Mouse (Mus musculus) neural tube, embryonic 14.5 days (tissue): ENCODE measurements around the gene Eid3. TPM values are rescaled to one million over a fixed set of nuclear protein-coding genes. Genes with fewer than 3 reads are reported as not detected.
A peak's percentile ranks its signal among the peaks of the same experiment; 100 is the strongest.

ENCODE experiments used
- ATAC-seq: fragments of 200-750 bp; cut with Nextera tagmentation; 2 replicates; pipeline ENCODE4 v1.8.0; 2017; ENCODE audit warnings: low read depth, mild to moderate bottlenecking, moderate TSS enrichment, moderate library complexity
- H3K27ac ChIP-seq: fragments of 300-500 bp; sonication (generic); 2 replicates; pipeline ENCODE4 v1.5.1; 2014; ENCODE audit warnings: low read depth, mild to moderate bottlenecking, control low read depth, low read length, moderate library complexity, mixed read lengths
- H3K27me3 ChIP-seq: fragments of 300-500 bp; sonication (generic); 2 replicates; pipeline ENCODE4 v1.6.1; 2014; ENCODE audit warnings: low read length; ENCODE audit not compliant: control insufficient read depth, insufficient read depth
- H3K36me3 ChIP-seq: fragments of 300-500 bp; sonication (generic); 2 replicates; pipeline ENCODE4 v1.6.1; 2014; ENCODE audit warnings: low read length, mixed read lengths; ENCODE audit not compliant: control insufficient read depth, insufficient read depth
- H3K4me1 ChIP-seq: fragments of 300-500 bp; sonication (generic); 2 replicates; pipeline ENCODE4 v1.6.1; 2014; ENCODE audit warnings: low read length; ENCODE audit not compliant: control insufficient read depth, insufficient read depth
- H3K4me2 ChIP-seq: fragments of 300-500 bp; sonication (generic); 2 replicates; pipeline ENCODE4 v1.6.1; 2014; ENCODE audit warnings: mild to moderate bottlenecking, low read depth, low read length, control low read depth
- H3K4me3 ChIP-seq: fragments of 300-500 bp; sonication (generic); 2 replicates; pipeline ENCODE4 v1.5.1; 2014; ENCODE audit warnings: low read depth, low read length, control low read depth, mixed read lengths
- H3K9ac ChIP-seq: fragments of 300-500 bp; sonication (generic); replicated peaks from 2 replicates; pipeline ENCODE4 v1.6.1; 2014; ENCODE audit warnings: low read depth, mild to moderate bottlenecking, control low read depth, low read length, mixed read lengths
- H3K9me3 ChIP-seq: fragments of 300-500 bp; sonication (generic); 2 replicates; pipeline ENCODE4 v1.6.1; 2016; ENCODE audit warnings: low read length; ENCODE audit not compliant: control insufficient read depth
- WGBS: fragments of 180-500 bp; shearing (Covaris S2); extraction: QIAGEN DNeasy Blood & Tissue Kit; methylation state at CpG from one replicate; pipeline ENCODE4 v1.1.7; 2014; 5-methylcytosine and 5-hydroxymethylcytosine counted together
- polyA plus RNA-seq: library from polyadenylated mRNA; unstranded; fragments of >200 nt; fragmentation: Nextera tagmentation; extraction: Ambion mirVana; gene quantifications from 2 replicates; pipeline ENCODE4 v1.2.1, GENCODE M21; 2014

Eid3 gene
- 0.81 and 0.88 TPM in 2 replicates for polyA plus RNA-seq

DNA sequence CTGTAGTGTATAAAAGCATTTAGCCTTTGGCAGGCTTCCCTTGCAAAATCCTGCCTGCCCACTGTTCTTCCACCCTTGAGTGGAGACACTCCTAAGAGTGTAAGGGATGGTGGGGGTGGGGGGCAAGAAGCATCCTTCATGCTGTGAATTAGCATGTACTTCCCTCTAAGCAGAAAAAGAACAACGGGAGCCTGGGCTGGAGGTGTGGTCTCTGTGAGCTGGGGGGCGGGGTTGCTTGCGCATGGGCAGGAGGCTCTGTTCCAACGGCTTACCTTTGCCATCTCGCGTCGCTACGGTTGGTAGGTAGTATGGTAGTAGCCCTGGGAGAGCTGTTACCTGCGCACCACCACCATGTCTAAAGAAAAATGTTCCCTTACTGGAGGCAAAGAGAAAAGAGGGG is at the start of gene Eid3:
TSS of gene Eid3 (plus strand) at position 271 of the 400 bp plus-strand sequence.
- no peaks in the 10 kb centered on the region for H3K27me3 ChIP-seq
- ATAC-seq = no peak
- H3K27ac ChIP-seq = no peak within 1 kb of the TSS
- 77% methylated on average over 9 of the region's 9 CpGs for WGBS
- H3K9me3 ChIP-seq = no peaks in the 10 kb centered on the region
- H3K4me1 ChIP-seq = peaks cover 24% of the 10 kb centered on the region
- no peak within 1 kb of the TSS for H3K4me3 ChIP-seq
- 0 out of 2 replicates have a peak, but pooled peaks cover 4% of the 10 kb centered on the region for H3K36me3 ChIP-seq
- no peak within 1 kb of the TSS for H3K4me2 ChIP-seq
- H3K9ac ChIP-seq = no peak within 1 kb of the TSS

DNA sequence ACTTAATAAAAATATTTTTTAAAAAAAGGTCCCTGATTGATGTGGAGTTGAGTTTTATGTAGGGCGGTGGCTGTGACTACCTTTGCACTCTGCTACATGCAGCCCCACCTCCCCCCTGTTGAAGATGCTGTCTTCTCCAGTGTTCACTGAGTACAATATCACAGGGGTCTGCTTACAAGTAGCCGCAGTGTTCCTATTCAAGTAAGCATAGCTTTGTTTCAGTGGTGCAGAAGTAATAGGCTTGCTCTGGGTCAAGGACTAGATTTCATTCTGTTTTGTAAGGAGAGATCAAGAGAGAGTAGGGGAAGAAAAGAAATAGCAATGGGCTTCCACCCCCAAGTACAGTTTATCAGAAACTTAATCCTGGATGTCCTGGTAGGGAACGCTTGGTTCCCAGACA is 48.9 kb upstream of the Eid3 start:
- WGBS = 36% methylated on average over 3 of the region's 3 CpGs
- no peaks in the 10 kb centered on the region for H3K27me3 ChIP-seq
- H3K4me3 ChIP-seq = no peak overlapping the region
- no peaks in the 10 kb centered on the region for H3K4me1 ChIP-seq
- no peaks in the 10 kb centered on the region for H3K9me3 ChIP-seq
- ATAC-seq = no peak
- H3K36me3 ChIP-seq = no peaks in the 10 kb centered on the region
- no peak overlapping the region for H3K9ac ChIP-seq
- no peak overlapping the region for H3K4me2 ChIP-seq
- no peak overlapping the region for H3K27ac ChIP-seq

DNA sequence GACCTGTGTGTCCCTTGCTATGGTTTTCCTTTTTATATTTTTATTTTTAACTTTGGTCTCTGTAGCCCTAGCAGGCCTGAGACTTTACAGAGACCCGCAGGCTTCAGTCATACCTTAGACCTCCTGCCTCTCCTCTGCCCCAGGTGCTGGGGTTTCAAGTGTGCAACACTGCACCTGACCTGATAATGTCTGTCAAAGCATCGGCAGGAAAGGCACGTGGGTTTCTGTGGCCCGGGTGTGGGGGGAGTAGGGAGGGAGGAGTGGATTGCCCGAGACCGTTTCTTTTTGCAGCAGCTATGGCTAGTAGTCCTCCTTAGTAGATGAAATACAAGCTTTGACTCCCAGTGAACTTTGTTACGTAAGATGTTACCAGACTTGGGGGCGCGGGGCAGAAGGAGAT is 48.5 kb upstream of the Eid3 start:
- Histone ChIP-seq H3K27me3 (no peaks in the 10 kb centered on the region), H3K4me2 (no peak overlapping the region)
- no peak for ATAC-seq

DNA sequence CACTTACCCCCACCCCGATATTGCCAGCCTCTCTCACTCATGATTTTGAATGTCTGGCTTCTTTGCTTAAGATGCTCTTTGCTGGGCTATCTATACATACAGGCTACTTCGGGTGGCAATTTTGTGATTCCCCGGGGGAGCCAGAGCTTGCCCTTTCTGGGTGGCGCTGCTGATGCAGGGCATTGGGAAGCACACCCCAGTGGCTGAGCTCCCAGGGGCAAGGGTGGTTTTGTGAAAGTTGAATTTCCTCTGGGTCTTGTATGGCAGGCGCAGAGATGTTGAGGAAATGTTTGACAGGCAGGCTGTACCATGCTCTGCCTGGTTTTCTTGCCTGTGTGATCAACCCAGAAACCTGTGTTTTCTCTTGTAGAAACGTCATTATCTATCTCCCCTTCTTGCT is 47.8 kb upstream of the Eid3 start:
- WGBS = 85% methylated on average over 6 of the region's 6 CpGs
- no peak for ATAC-seq
- H3K9me3 ChIP-seq = no peaks in the 10 kb centered on the region
- no peak overlapping the region for H3K9ac ChIP-seq
- no peak overlapping the region for H3K4me3 ChIP-seq
- H3K36me3 ChIP-seq = no peaks in the 10 kb centered on the region
- H3K27ac ChIP-seq = no peak overlapping the region
- H3K4me1 ChIP-seq = no peaks in the 10 kb centered on the region
- no peaks in the 10 kb centered on the region for H3K27me3 ChIP-seq
- no peak overlapping the region for H3K4me2 ChIP-seq

More for the DNA sequence above, 48.5 kb upstream of the Eid3 start:
- WGBS = 61% methylated on average over 9 of the region's 9 CpGs
- H3K4me1 ChIP-seq = no peaks in the 10 kb centered on the region
- H3K9ac ChIP-seq = no peak overlapping the region
- H3K4me3 ChIP-seq = no peak overlapping the region
- no peaks in the 10 kb centered on the region for H3K36me3 ChIP-seq
- no peaks in the 10 kb centered on the region for H3K9me3 ChIP-seq
- H3K27ac ChIP-seq = no peak overlapping the region

DNA sequence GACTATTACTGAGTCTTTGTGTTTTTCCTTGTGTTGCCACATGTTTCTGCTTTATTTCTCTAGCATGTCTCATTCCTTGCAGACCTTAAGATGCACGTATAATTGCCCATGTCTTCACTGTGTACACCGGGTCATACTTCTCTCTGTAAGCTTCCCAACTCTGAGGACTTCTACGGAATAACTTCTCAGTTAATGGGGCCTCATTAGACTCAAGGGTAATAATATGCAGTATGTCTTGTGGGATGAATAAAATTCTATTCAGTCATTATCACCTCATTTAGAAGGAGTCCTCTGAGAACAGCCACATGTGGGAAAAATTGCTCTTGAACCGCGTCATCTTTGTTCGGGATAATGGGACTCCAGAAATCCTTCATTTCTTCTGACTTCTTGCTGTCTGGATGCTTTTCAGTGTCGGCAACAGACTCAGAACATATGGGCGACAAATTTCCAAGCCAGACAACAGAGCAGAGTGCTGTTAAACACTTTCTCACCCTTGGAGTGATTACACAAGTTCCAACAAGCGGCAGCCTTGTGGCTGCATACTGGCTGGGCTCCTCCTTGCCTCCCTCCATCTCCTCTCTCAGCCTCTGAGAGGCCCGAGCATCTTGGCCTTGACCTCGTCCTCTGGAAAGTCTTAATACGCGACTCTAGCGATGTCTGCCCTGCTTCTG is 43.2 kb upstream of the Eid3 start:
- 67% methylated on average over 14 of the region's 14 CpGs for WGBS

DNA sequence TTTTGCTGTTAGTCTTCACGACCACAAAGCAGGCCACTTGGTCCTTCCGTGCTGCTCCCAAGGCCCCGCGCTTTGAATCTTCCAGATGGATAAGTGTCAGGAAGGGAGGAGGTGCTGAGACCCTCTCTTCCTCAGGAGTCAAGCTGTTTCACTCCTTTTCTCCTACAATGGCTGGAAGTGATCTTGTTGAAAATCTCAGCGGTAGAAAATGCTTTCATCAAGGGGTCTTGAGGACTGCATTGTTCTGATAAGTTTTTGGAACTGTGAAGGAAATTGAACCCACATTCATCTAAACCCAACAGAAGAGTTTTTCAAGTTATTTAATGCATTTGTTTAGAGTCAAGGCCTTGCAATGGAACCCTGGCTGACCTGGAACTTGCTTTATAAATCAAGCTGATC is 42.6 kb upstream of the Eid3 start:
- 68% methylated on average over 5 of the region's 5 CpGs for WGBS
- H3K9me3 ChIP-seq = no peaks in the 10 kb centered on the region
- H3K27ac ChIP-seq = no peak overlapping the region
- H3K36me3 ChIP-seq = no peaks in the 10 kb centered on the region
- H3K4me1 ChIP-seq = no peaks in the 10 kb centered on the region
- no peak overlapping the region for H3K9ac ChIP-seq
- H3K27me3 ChIP-seq = no peaks in the 10 kb centered on the region
- ATAC-seq = no peak
- no peak overlapping the region for H3K4me2 ChIP-seq
- H3K4me3 ChIP-seq = no peak overlapping the region

More for the DNA sequence above, 43.2 kb upstream of the Eid3 start:
- Histone ChIP-seq H3K27me3 (no peaks in the 10 kb centered on the region), H3K9ac (no peak overlapping the region), H3K36me3 (no peaks in the 10 kb centered on the region), H3K4me2 (no peak overlapping the region), H3K27ac (no peak overlapping the region), H3K4me3 (no peak overlapping the region), H3K4me1 (no peaks in the 10 kb centered on the region), H3K9me3 (no peaks in the 10 kb centered on the region)
- no peak for ATAC-seq

DNA sequence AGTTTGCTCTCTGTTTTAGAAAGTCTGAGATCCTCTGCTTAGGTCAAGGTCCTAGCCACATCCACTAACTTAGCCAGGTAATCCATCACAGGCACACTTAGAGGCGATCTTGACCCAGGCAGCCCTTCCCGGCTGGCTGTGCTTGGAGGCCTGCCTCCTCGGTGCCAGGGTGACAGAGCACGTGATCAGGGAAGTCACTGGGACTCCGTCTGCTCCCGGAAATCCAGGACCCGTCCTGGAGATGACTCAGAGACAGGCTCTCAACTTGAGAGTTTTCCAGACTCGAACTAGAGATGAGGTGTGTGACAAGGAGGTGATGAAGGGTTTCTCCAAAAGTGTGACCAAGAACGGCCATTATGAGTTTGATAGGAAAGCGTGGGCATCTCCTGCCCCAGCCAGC is 41.9 kb upstream of the Eid3 start:
- no peak overlapping the region for H3K4me3 ChIP-seq
- no peak for ATAC-seq
- no peaks in the 10 kb centered on the region for H3K36me3 ChIP-seq
- no peaks in the 10 kb centered on the region for H3K4me1 ChIP-seq
- H3K27ac ChIP-seq = no peak overlapping the region
- no peaks in the 10 kb centered on the region for H3K27me3 ChIP-seq
- H3K9me3 ChIP-seq = no peaks in the 10 kb centered on the region
- no peak overlapping the region for H3K9ac ChIP-seq
- WGBS = 77% methylated on average over 10 of the region's 10 CpGs
- H3K4me2 ChIP-seq = no peak overlapping the region

DNA sequence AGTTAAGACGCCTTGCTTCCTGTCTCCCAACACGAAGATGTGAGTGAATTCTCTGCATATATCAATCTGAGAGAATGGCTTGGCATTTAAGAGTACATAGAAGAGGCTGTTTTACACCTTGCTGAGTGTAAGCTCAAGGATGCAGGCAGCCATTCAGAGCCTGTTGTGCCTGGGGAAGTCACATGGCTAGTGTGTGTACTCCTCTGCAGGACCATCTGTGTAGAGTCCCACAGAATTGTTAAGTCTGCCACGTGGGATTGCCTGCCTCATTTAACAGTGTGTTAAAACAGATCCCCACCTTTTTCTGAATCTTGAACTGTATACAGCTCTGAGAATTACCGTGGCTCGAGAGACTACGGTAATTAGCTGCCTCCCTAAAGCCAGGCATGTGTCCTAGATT is 39.9 kb upstream of the Eid3 start:
- no peaks in the 10 kb centered on the region for H3K27me3 ChIP-seq
- H3K9me3 ChIP-seq = no peaks in the 10 kb centered on the region
- WGBS = 37% methylated on average over 6 of the region's 6 CpGs
- no peak overlapping the region for H3K4me3 ChIP-seq
- no peak overlapping the region for H3K27ac ChIP-seq
- H3K36me3 ChIP-seq = no peaks in the 10 kb centered on the region
- ATAC-seq = peak; percentile 66; the same call in 1 of the 2 replicates
- H3K4me2 ChIP-seq = no peak overlapping the region
- H3K4me1 ChIP-seq = no peaks in the 10 kb centered on the region
- no peak overlapping the region for H3K9ac ChIP-seq

DNA sequence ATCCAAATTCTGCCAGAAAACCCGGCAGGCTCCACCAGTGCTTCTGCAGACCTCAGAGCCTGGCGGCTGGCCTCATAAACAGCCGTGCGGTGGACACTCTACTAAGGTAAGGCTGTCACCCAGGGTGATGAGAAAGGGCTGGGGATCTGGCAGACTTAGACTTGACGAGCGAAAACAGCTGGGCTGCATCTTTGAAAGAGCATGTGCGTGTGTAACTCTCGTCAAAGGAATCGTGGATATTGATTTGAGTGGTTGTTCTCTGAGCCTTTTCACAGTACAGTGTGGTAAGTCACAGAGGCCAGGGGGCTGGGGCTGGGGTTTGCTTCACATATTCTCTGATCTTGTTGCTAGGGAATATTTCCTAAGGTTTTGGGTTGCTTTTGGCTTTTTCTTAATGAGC is 32.5 kb upstream of the Eid3 start, which contains the start of gene Txnrd1:
TSS of gene Txnrd1 (plus strand) at position 26 of the 400 bp plus-strand sequence.
- WGBS = 67% methylated on average over 9 of the region's 9 CpGs
- H3K4me1 ChIP-seq = no peaks in the 10 kb centered on the region
- no peaks in the 10 kb centered on the region for H3K36me3 ChIP-seq
- no peak within 1 kb of the TSS for H3K4me2 ChIP-seq
- H3K27me3 ChIP-seq = no peaks in the 10 kb centered on the region
- ATAC-seq = no peak
- no peak within 1 kb of the TSS for H3K27ac ChIP-seq
- no peak within 1 kb of the TSS for H3K4me3 ChIP-seq
- no peaks in the 10 kb centered on the region for H3K9me3 ChIP-seq
- no peak within 1 kb of the TSS for H3K9ac ChIP-seq
